Mouse (Mus musculus) E14TG2a.4 (cell line): ENCODE measurements at regions not wholly inside any gene's neighbourhood (a gene's known extent, or its start where the extent isn't known, plus 50 kb on each side); places are given as distances from the start of the nearest gene placed in this dataset.

Experiments
- CTCF ChIP-seq: conservative IDR thresholded peaks from 2 replicates; pipeline ENCODE4 v1.5.1; 2014; ENCODE audit warnings: low read length
- POU5F1 ChIP-seq: IDR thresholded peaks from 2 replicates; pipeline ENCODE4 v1.6.1; 2014; ENCODE audit warnings: low read length, borderline replicate concordance

GRCm38 (mm10) chr19:44695331-44695730 lies 60.5 kb upstream of the Pax2 start:
- TF ChIP-seq CTCF (no peak), POU5F1 (no peak)
